Mouse (Mus musculus) left cerebral cortex, adult 6 months (tissue): ENCODE measurements around the gene Cflar. TPM values are rescaled to one million over a fixed set of nuclear protein-coding genes. Genes with fewer than 3 reads are reported as not detected.

Experiments
- long read RNA-seq, 2 experiments: library from polyadenylated mRNA; unstranded; transcript quantifications; one replicate each; pipeline ENCODE4 v2.0.0; 2019 to 2020
- polyA plus RNA-seq: library from polyadenylated mRNA; unstranded; fragments of <200 nt; fragmentation: Nextera tagmentation; gene quantifications from 2 replicates; pipeline ENCODE4 v1.2.3, GENCODE M21; 2021

Cflar gene
- polyA plus RNA-seq: 13.1 and 13.9 TPM in 2 replicates
- long read RNA-seq, experiment 1, transcript Cflar-204 (5 exons, 2,010 nt): minor isoform, 5 of 42 reads
- long read RNA-seq, experiment 1, transcript Cflar-201 (10 exons, 3,163 nt): major isoform, 9 of 42 reads
- long read RNA-seq, experiment 1, partial matches to known transcripts: 8 of 42 reads
- long read RNA-seq, experiment 1, other reads (novel, unspliced or antisense): 18 of 42 reads
- long read RNA-seq, experiment 2, partial matches to known transcripts: 0 of 14 reads
- long read RNA-seq, experiment 2, other reads (novel, unspliced or antisense): 6 of 14 reads

DNA sequence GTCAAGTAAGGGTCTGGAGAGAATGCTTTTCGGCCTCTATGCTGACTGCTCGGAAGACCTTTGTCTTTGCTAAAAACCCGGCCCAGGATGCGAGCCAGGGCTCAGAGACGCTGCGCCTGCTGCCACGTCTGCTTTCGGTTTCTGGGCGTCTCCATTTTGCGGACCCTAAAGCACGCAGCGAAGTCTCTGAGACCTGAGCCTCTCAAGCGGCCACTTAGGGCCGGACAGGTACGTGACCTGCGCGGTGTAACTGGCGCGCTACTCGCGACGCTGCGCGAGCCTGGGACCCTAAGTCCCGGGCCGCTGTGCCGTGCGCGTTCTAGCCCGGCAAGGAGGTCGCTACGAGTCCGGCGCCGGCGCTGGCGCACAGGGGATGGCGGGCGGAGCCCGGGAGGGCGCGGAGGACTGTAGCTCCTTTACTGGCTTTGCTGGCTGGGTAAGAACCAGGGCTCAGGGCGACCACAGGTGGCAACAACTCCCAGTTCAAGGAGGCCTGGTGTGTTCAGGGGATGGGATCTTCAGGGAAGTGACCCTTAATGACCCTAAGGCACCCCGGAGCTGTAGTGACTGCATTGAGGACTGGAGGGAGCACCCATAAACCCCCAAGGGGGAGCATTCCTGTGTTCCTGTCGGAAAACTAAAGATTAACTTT is at the start of gene Cflar:
Gene Cflar (plus strand): TSS at position 144 of the 652 bp plus-strand sequence.

DNA sequence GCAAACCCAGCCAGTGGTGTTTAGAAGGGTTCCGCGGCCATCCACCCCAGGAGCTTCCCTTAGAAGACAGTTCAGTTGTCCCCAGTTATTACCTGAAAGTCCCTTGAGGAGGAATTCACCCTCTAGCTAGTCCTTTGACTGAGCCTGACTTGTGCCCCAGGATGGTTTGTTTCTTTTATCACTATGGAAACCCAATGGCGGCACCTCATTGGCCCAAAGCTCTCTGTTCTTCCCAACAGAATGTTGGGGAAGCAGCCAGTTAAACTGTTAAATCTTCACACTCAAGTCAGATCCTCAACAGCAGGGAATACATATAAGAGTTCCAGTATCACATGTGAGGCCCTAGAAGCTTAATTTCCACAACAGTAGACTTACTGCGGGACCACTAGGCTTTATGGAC is 15.5 kb upstream of the Cflar start, which contains the start of gene Als2cr12:
Gene Als2cr12 (minus strand): TSS at position 180 of the 400 bp plus-strand sequence.

DNA sequence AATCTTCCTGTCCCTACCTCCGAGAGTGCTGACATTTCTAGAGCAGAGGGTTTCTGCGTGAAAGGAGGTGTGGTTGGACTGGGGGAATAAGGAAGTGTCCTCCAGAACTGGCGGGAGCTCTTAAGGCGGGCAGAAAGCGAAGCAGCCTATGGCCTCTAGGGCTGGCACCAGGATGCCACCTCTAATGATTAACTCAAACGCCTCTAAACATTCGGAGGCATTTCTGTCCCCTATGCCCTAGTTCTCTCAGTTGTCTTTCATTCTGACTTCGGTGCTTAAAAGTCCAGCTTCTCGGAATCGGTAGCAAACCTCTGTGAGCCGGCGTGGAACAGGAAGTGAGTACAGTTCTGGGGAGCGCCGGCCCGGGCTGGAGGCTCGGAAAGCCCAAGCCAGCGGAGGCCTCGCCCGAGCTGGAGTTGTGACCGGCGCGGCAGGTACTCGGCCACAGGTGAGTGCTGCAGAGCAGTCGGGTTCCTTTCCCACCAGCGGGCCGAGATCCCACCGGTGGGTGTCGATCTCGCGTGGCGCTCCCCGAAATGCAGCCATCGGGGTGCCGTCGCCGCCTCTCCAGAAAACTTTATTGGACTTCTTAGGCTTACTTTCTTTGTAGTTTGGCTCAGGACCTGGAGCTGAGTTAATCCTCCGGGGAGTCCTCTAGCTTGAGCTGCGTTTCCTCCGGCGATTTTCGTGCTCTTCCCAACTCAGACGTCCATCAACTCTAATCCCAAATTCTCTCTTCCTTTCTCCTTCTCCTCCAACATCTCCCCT is 84.2 kb downstream of the Cflar start, which contains the start of gene Casp8:
Gene Casp8 (plus strand): TSS at position 84 of the 768 bp plus-strand sequence.

Other genes with a start within 250 kb of the Cflar start
- 21.3 and 33.6 TPM in 2 replicates for gene Orc2, start 206.4 kb upstream of the Cflar start, polyA plus RNA-seq
- gene Fam126b, start 125.2 kb upstream of the Cflar start, polyA plus RNA-seq: 35.0 TPM in 2 replicates
- 557 and 563 TPM in 2 replicates for gene Ndufb3, start 125.1 kb upstream of the Cflar start, polyA plus RNA-seq
- gene Als2cr12, start 15.5 kb upstream of the Cflar start, polyA plus RNA-seq: not detected in 2 replicates
- 2.1 and 2.5 TPM in 2 replicates for gene Casp8, start 83.9 kb downstream of the Cflar start, polyA plus RNA-seq